Mouse (Mus musculus): ENCODE data around the gene Trank1.

GRCm38 (mm10) chr9:111271434-111272160 is 39.9 kb upstream of the Trank1 start, which contains the start of the genes Mlh1 and Epm2aip1:
- no peak for TF ChIP-seq CTCF (IDR thresholded peaks at IDR 0.05; ENCODE audit: control insufficient read depth, insufficient read depth, insufficient read length)
- TF ChIP-seq MAX (IDR thresholded peaks at IDR 0.05), result no peak
- no peak for TF ChIP-seq MYOD1 (IDR thresholded peaks at IDR 0.05; ENCODE audit: control insufficient read depth, insufficient read length, low read depth)
- TF ChIP-seq CEBPB (IDR thresholded peaks at IDR 0.05; ENCODE audit: low read depth), result no peak
